Comparison of ENCODE assay signal across 8 mouse cellular contexts in the genomic region with DNA sequence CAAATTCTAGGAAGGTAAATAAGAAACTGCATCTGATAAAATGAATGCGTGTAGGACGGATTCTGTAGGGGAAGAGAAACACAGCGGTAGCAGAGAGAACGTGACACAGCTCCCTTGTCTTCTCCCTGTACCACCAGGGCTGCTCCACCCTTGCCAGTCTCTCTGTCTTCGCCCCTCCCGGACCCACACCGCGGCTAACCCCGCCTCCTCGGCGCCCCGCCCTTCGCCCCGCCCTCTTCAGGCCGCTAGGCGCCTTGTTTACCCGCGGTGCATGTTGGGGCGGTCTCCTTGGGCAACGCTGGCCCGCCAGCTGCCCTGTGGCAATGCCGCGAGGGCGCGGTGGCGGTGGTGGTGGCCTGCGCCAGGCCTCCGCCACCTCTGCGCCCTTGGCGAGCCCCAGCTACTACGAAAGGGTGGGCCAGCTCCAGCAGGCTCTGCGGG. TPM values are rescaled to one million over a fixed set of nuclear protein-coding genes. Genes with fewer than 3 reads are reported as not detected.
A peak's percentile ranks its signal among the peaks of the same experiment; 100 is the strongest.
DNase-seq lines count a peak whose midpoint lies in the region; ATAC-seq and TF ChIP-seq lines count a peak whose summit lies in the region.

A gene (plus strand): TSS at position 266 of the 441 bp plus-strand sequence.

- WGBS in heart, embryonic 12.5 days: under 1% methylated on average over 32 of the region's 32 CpGs
- under 1% methylated on average over 32 of the region's 32 CpGs for WGBS in kidney, postnatal 0 days
- 1% methylated on average over 32 of the region's 32 CpGs for WGBS in liver, adult 2 months

- H3K9me3 ChIP-seq in erythroblast, embryonic 14.5 days (ENCODE audit: control insufficient read depth, low read length): no peaks in the 10 kb centered on the region
- no peaks in the 10 kb centered on the region for H3K9me3 ChIP-seq in heart, embryonic 12.5 days (replicated peaks)
- H3K9me3 ChIP-seq in kidney, postnatal 0 days (replicated peaks; ENCODE audit: low read length): no peaks in the 10 kb centered on the region

- peak within 1 kb of the TSS; percentile 97 for H3K4me3 ChIP-seq in erythroblast, embryonic 14.5 days (replicated peaks)
- H3K4me3 ChIP-seq in heart, embryonic 12.5 days: peak within 1 kb of the TSS; percentile 83
- peak within 1 kb of the TSS; percentile 93 for H3K4me3 ChIP-seq in kidney, postnatal 0 days (replicated peaks; ENCODE audit: low read depth, low read length)
- peak within 1 kb of the TSS; percentile 94 for H3K4me3 ChIP-seq in liver, adult 2 months (ENCODE audit: insufficient read depth, low read depth, low read length)

- no peaks in the 10 kb centered on the region for H3K36me3 ChIP-seq in erythroblast, embryonic 14.5 days (ENCODE audit: control insufficient read depth)
- no peaks in the 10 kb centered on the region for H3K36me3 ChIP-seq in heart, embryonic 12.5 days
- H3K36me3 ChIP-seq in kidney, postnatal 0 days (ENCODE audit: insufficient read depth, low read length): no peaks in the 10 kb centered on the region
- no peaks in the 10 kb centered on the region for H3K36me3 ChIP-seq in liver, adult 2 months (ENCODE audit: control insufficient read depth, insufficient read depth, low read length)

- H3K27me3 ChIP-seq in erythroblast, embryonic 14.5 days (ENCODE audit: control insufficient read depth): no peaks in the 10 kb centered on the region
- H3K27me3 ChIP-seq in heart, embryonic 12.5 days (replicated peaks): no peaks in the 10 kb centered on the region
- no peaks in the 10 kb centered on the region for H3K27me3 ChIP-seq in kidney, postnatal 0 days (ENCODE audit: insufficient read depth, low read length)
- no peaks in the 10 kb centered on the region for H3K27me3 ChIP-seq in liver, adult 2 months (ENCODE audit: control insufficient read depth, insufficient read depth, low read length)

- peak within 1 kb of the TSS; percentile 82 for H3K4me2 ChIP-seq in heart, embryonic 12.5 days
- H3K4me2 ChIP-seq in kidney, postnatal 0 days (ENCODE audit: low read length): peak within 1 kb of the TSS; percentile 76

- H3K27ac ChIP-seq in heart, embryonic 12.5 days (ENCODE audit: poor library complexity, severe bottlenecking): peak within 1 kb of the TSS; percentile 64
- H3K27ac ChIP-seq in kidney, postnatal 0 days: peak within 1 kb of the TSS; percentile 84
- H3K27ac ChIP-seq in liver, adult 2 months (replicated peaks; ENCODE audit: insufficient read depth, low read depth, low read length): peak within 1 kb of the TSS; percentile 49

- H3K79me2 ChIP-seq in liver, adult 2 months (ENCODE audit: control insufficient read depth, insufficient read depth, low read length): no peaks in the 10 kb centered on the region

- peak within 1 kb of the TSS; percentile 80 for H3K9ac ChIP-seq in heart, embryonic 12.5 days
- H3K9ac ChIP-seq in kidney, postnatal 0 days (ENCODE audit: low read depth, low read length): peak within 1 kb of the TSS; percentile 84
- H3K9ac ChIP-seq in liver, adult 2 months (ENCODE audit: low read depth, low read length): peak within 1 kb of the TSS; percentile 94

- peak; percentile 53 for TF ChIP-seq CTCF in kidney, postnatal 0 days (IDR thresholded peaks at IDR 0.05; ENCODE audit: low read depth)
- 0 out of 2 replicates have a peak, but pooled peaks have one; percentile 2 for TF ChIP-seq CTCF in liver, adult 2 months (IDR thresholded peaks at IDR 0.05; ENCODE audit: low read depth, low read length)

- TF ChIP-seq POLR2A in liver, adult 2 months (IDR thresholded peaks at IDR 0.05; ENCODE audit: extremely low read depth, insufficient read depth, low read length): peak; percentile 74

- peaks cover 24% of the 10 kb centered on the region for H3K4me1 ChIP-seq in erythroblast, embryonic 14.5 days (ENCODE audit: control insufficient read depth)
- no peaks in the 10 kb centered on the region for H3K4me1 ChIP-seq in heart, embryonic 12.5 days (replicated peaks)
- H3K4me1 ChIP-seq in kidney, postnatal 0 days (replicated peaks; ENCODE audit: insufficient read depth, low read length): no peaks in the 10 kb centered on the region
- H3K4me1 ChIP-seq in liver, adult 2 months (ENCODE audit: control insufficient read depth, insufficient read depth, low read length): peaks cover 3% of the 10 kb centered on the region; the same call in 1 of the 2 replicates

- DNase-seq in CD4-positive, CD25-positive, alpha-beta regulatory T cell, adult 2 months (ENCODE audit: low read depth, low spot score): peak; percentile 96
- DNase-seq in brain, embryonic 18.5 days (ENCODE audit: low read depth, low spot score): peak; percentile 84
- peak; percentile 93 for DNase-seq in kidney, postnatal 0 days (ENCODE audit: low spot score)
- DNase-seq in liver, adult 2 months (ENCODE audit: extremely low read depth, low read depth, low spot score): peak; percentile 75
- peak; percentile 92 to 94 for DNase-seq in spleen, postnatal 36 days (ENCODE audit: low spot score in 2 of 2)

- peak; percentile 100 for ATAC-seq in heart, embryonic 12.5 days (ENCODE audit: insufficient number of reproducible peaks, low FRiP score)
- ATAC-seq in kidney, postnatal 0 days (replicated peaks; ENCODE audit: low FRiP score, low read depth): peak; percentile 98
- peak; percentile 92 for ATAC-seq in monocyte, adult 5-6 weeks (replicated peaks; ENCODE audit: insufficient number of reproducible peaks, low FRiP score, low TSS enrichment, poor library complexity, severe bottlenecking)

RNA-seq across cellular contexts. Expression of the gene that starts here (rescaled TPM):
- polyA plus RNA-seq in erythroblast, embryonic 14.5 days (2012): 0.48 and 1.3 TPM in 2 replicates
- 20.3 and 20.5 TPM in 2 replicates for polyA plus RNA-seq in heart, embryonic 12.5 days (2016; fragmentation: Nextera tagmentation; extraction: Ambion mirVana)
- 31.0 and 34.7 TPM in 2 replicates for polyA plus RNA-seq in kidney, postnatal 0 days (2015; fragmentation: Nextera tagmentation; extraction: Ambion mirVana)
- total RNA-seq in liver, adult 2 months (2014; rRNA removed): 18.5 and 19.7 TPM in 2 replicates
- polyA plus RNA-seq in liver, adult 2 months (2012; rRNA removed): 3.1 and 3.7 TPM in 2 replicates
- 28.7 to 31.7 TPM (median 30.8 TPM) in 3 replicates for total RNA-seq in monocyte, adult 5-6 weeks (2017)

Comparison
In these comparisons a context has a peak if more than half of its experiments do, and no peak if none do; other contexts are left out.
1. Peak in every context shown above with its lines: DNase-seq, ATAC-seq, H3K4me3 ChIP-seq and H3K27ac ChIP-seq.